Mouse (Mus musculus) small intestine, adult 2 months (tissue): ENCODE measurements around the gene Tst.

Experiments used
- CTCF ChIP-seq: fragments of 200-500 bp; IDR thresholded peaks from 2 replicates; pipeline ENCODE4 v1.5.1; 2012; ENCODE audit warnings: low read depth, mild to moderate bottlenecking, control low read depth, inconsistent platforms, low read length, moderate library complexity, mixed read lengths; ENCODE audit not compliant: insufficient replicate concordance, insufficient read length; ENCODE audit errors: extremely low read depth
- POLR2A ChIP-seq: fragments of 200-500 bp; IDR thresholded peaks from 2 replicates; pipeline ENCODE4 v1.6.1; 2012; ENCODE audit warnings: low read depth, mild to moderate bottlenecking, control low read depth, inconsistent platforms, low read length, moderate library complexity

- no peak for TF ChIP-seq CTCF
- TF ChIP-seq POLR2A, result no peak
Observed at GRCm38 (mm10) chr15:78430874-78431273, 25.2 kb upstream of the Tst start.
